In genomic region chr3:95427117-95427890, GRCm38 (mm10) we compare ENCODE assay signal across 11 mouse cellular contexts. TPM values are rescaled to one million over a fixed set of nuclear protein-coding genes. Genes with fewer than 3 reads are reported as not detected.
A peak's percentile ranks its signal among the peaks of the same experiment; 100 is the strongest.
DNase-seq lines count a peak whose midpoint lies in the region; ATAC-seq and TF ChIP-seq lines count a peak whose summit lies in the region.
"Not testable (repeated sequence)": the region's sequence is repeated elsewhere in the genome, so short reads cannot be mapped to it uniquely, and the experiment has no call there.
"Had no signal": no experiment of that assay in that cellular context is flagged by ENCODE, and none has a peak within 500 bp of the region (broad histone marks: within the 10 kb centered on the region; RNA-seq: fewer than 3 reads in every experiment).

No protein-coding gene starts in this region.

- H3K36me3 ChIP-seq in heart, embryonic 11.5 days (ENCODE audit: control insufficient read depth, insufficient read depth, low read length); hindbrain, postnatal 0 days (ENCODE audit: insufficient read depth, low read length); limb, embryonic 12.5 days; lung, postnatal 0 days (ENCODE audit: insufficient read depth, low read length); neural tube, embryonic 11.5 days (ENCODE audit: control insufficient read depth, insufficient read depth, low read length): not testable (repeated sequence)

- not testable (repeated sequence) for H3K4me1 ChIP-seq in bone marrow macrophage, adult 2 months (ENCODE audit: control insufficient read depth, insufficient read depth, low read length); heart, embryonic 11.5 days (ENCODE audit: control insufficient read depth, insufficient read depth, low read length); hindbrain, postnatal 0 days (ENCODE audit: insufficient read depth, low read length); limb, embryonic 12.5 days (replicated peaks); lung, postnatal 0 days (ENCODE audit: insufficient read depth, low read depth, low read length); neural tube, embryonic 11.5 days (ENCODE audit: control insufficient read depth, insufficient read depth, low read length)

- not testable (repeated sequence) for TF ChIP-seq POLR2A in bone marrow macrophage, adult 2 months (IDR thresholded peaks at IDR 0.05; ENCODE audit: borderline replicate concordance, low read depth, low read length)

- not testable (repeated sequence) for H3K9me3 ChIP-seq in heart, embryonic 11.5 days (replicated peaks; ENCODE audit: control insufficient read depth, low read length); hindbrain, postnatal 0 days (ENCODE audit: low read length); lung, postnatal 0 days (ENCODE audit: low read length); neural tube, embryonic 11.5 days (ENCODE audit: control insufficient read depth, low read length)
- H3K9me3 ChIP-seq in limb, embryonic 12.5 days = 0 out of 2 replicates have a peak, but pooled peaks cover 11% of the 10 kb centered on the region

- WGBS in heart, embryonic 11.5 days (ENCODE audit: insufficient replicate concordance) = 37% methylated on average over 5 of the region's 33 CpGs
- WGBS in hindbrain, postnatal 0 days = 72% methylated on average over 8 of the region's 33 CpGs
- 36% methylated on average over 11 of the region's 33 CpGs for WGBS in limb, embryonic 12.5 days
- 27% methylated on average over 5 of the region's 33 CpGs for WGBS in lung, postnatal 0 days
- 49% methylated on average over 8 of the region's 33 CpGs for WGBS in neural tube, embryonic 11.5 days

- H3K4me2 ChIP-seq in heart, embryonic 11.5 days = peak overlapping the region; percentile 64
- H3K4me2 ChIP-seq in hindbrain, postnatal 0 days (ENCODE audit: low read depth, low read length) = peak overlapping the region; percentile 47
- H3K4me2 ChIP-seq in limb, embryonic 12.5 days = peak overlapping the region; percentile 55
- H3K4me2 ChIP-seq in lung, postnatal 0 days (replicated peaks; ENCODE audit: low read depth, low read length) = peak overlapping the region; percentile 50
- H3K4me2 ChIP-seq in neural tube, embryonic 11.5 days (ENCODE audit: low read depth) = peak overlapping the region; percentile 39

- peak; percentile 77 for ATAC-seq in erythroid progenitor cell, adult 5-6 weeks (replicated peaks; ENCODE audit: low FRiP score, poor library complexity, severe bottlenecking)
- ATAC-seq in heart, embryonic 11.5 days (replicated peaks; ENCODE audit: insufficient number of reproducible peaks, low FRiP score, low TSS enrichment) = peak; percentile 49; the same call in 1 of the 2 replicates
- ATAC-seq in hindbrain, postnatal 0 days = peak; percentile 74
- peak; percentile 47; the same call in 1 of the 2 replicates for ATAC-seq in limb, embryonic 12.5 days (ENCODE audit: insufficient number of reproducible peaks, insufficient read depth, low FRiP score, low TSS enrichment, low read depth)
- ATAC-seq in lung, postnatal 0 days = peak; percentile 52
- ATAC-seq in neural tube, embryonic 11.5 days (ENCODE audit: insufficient read depth, low FRiP score, low TSS enrichment) = peak; percentile 68

- peak overlapping the region; percentile 58 for H3K4me3 ChIP-seq in bone marrow macrophage, adult 2 months (ENCODE audit: insufficient read depth, low read length)
- H3K4me3 ChIP-seq in heart, embryonic 11.5 days (ENCODE audit: low read depth, low read length) = peak overlapping the region; percentile 38
- peak overlapping the region; percentile 21 for H3K4me3 ChIP-seq in hindbrain, postnatal 0 days (ENCODE audit: low read length)
- peak overlapping the region; percentile 31 for H3K4me3 ChIP-seq in limb, embryonic 12.5 days (replicated peaks)
- peak overlapping the region; percentile 17; the same call in 1 of the 2 replicates for H3K4me3 ChIP-seq in lung, postnatal 0 days (ENCODE audit: low read depth, low read length)
- peak overlapping the region; percentile 23 for H3K4me3 ChIP-seq in neural tube, embryonic 11.5 days (ENCODE audit: low read depth, low read length)

- H3K9ac ChIP-seq in heart, embryonic 11.5 days (ENCODE audit: low read depth, low read length) = 0 out of 2 replicates have a peak overlapping the region, but pooled peaks have one; percentile 49
- not testable (repeated sequence) for H3K9ac ChIP-seq in hindbrain, postnatal 0 days (replicated peaks; ENCODE audit: low read length); lung, postnatal 0 days (replicated peaks; ENCODE audit: low read depth); neural tube, embryonic 11.5 days (ENCODE audit: low read length)
- H3K9ac ChIP-seq in limb, embryonic 12.5 days (replicated peaks) = peak overlapping the region; percentile 51; the same call in 1 of the 2 replicates

- TF ChIP-seq EP300 in lung, postnatal 0 days (IDR thresholded peaks at IDR 0.05) = not testable (repeated sequence)

- not testable (repeated sequence) for DNase-seq in hindbrain, postnatal 0 days (ENCODE audit: low spot score); lung, postnatal 0 days (ENCODE audit: low spot score); neural tube, embryonic 11.5 days (ENCODE audit: low spot score)

- H3K27me3 ChIP-seq in heart, embryonic 11.5 days (ENCODE audit: control insufficient read depth, insufficient read depth, low read length); hindbrain, postnatal 0 days (ENCODE audit: insufficient read depth, low read length); limb, embryonic 12.5 days; lung, postnatal 0 days (replicated peaks; ENCODE audit: insufficient read depth, low read length); neural tube, embryonic 11.5 days (ENCODE audit: control insufficient read depth, insufficient read depth, low read length): not testable (repeated sequence)

- not testable (repeated sequence) for TF ChIP-seq CTCF in bone marrow macrophage, adult 2 months (IDR thresholded peaks at IDR 0.05; ENCODE audit: low read depth, low read length); hindbrain, postnatal 0 days (IDR thresholded peaks at IDR 0.05; ENCODE audit: low read depth); lung, postnatal 0 days (IDR thresholded peaks at IDR 0.05)

- H3K27ac ChIP-seq in bone marrow macrophage, adult 2 months (ENCODE audit: insufficient read depth, low read depth, low read length); heart, embryonic 11.5 days (ENCODE audit: low read depth, low read length); hindbrain, postnatal 0 days; limb, embryonic 12.5 days; lung, postnatal 0 days (ENCODE audit: low read length); neural tube, embryonic 11.5 days (ENCODE audit: low read depth, low read length): not testable (repeated sequence)

RNA-seq across cellular contexts. Expression of gene Arnt, which starts 6.9 kb away (rescaled TPM):
- polyA plus RNA-seq in bone marrow macrophage, adult 2 months (2012; ENCODE audit: insufficient read depth, insufficient read length, missing spikeins) = 41.9 and 43.3 TPM in 2 replicates
- 57.7 and 75.9 TPM in 2 replicates for total RNA-seq in erythroid progenitor cell, adult 5-6 weeks (2015; ENCODE audit: low replicate concordance)
- total RNA-seq in erythroid progenitor cell, adult 5-6 weeks (2017; ENCODE audit: low replicate concordance) = 53.8 and 74.5 TPM in 2 replicates
- polyA plus RNA-seq in heart, embryonic 11.5 days (2014; fragmentation: Nextera tagmentation; extraction: Ambion mirVana) = 20.6 and 28.5 TPM in 2 replicates
- total RNA-seq in hindbrain, postnatal 0 days (2014; rRNA removed) = 16.0 and 16.7 TPM in 2 replicates
- polyA plus RNA-seq in hindbrain, postnatal 0 days (2015; fragmentation: Nextera tagmentation; extraction: Ambion mirVana) = 9.6 and 11.6 TPM in 2 replicates
- polyA plus RNA-seq in limb, embryonic 12.5 days (2016; fragmentation: Nextera tagmentation; extraction: Ambion mirVana) = 49.4 and 56.6 TPM in 2 replicates
- 22.7 and 27.0 TPM in 2 replicates for polyA plus RNA-seq in lung, postnatal 0 days (2015; fragmentation: Nextera tagmentation; extraction: Ambion mirVana)
- polyA plus RNA-seq in neural tube, embryonic 11.5 days (2014; fragmentation: Nextera tagmentation; extraction: Ambion mirVana) = 23.4 and 27.2 TPM in 2 replicates

RNA-seq across cellular contexts. Expression of gene 4930558C23Rik, which starts 24.7 kb away (rescaled TPM):
- not detected in 2 replicates for polyA plus RNA-seq in bone marrow macrophage, adult 2 months (2012; ENCODE audit: insufficient read depth, insufficient read length, missing spikeins)
- total RNA-seq in erythroid progenitor cell, adult 5-6 weeks (2015; ENCODE audit: low replicate concordance) = not detected in 2 replicates
- not detected in 2 replicates for total RNA-seq in erythroid progenitor cell, adult 5-6 weeks (2017; ENCODE audit: low replicate concordance)
- not detected in 2 replicates for polyA plus RNA-seq in heart, embryonic 11.5 days (2014; fragmentation: Nextera tagmentation; extraction: Ambion mirVana)
- total RNA-seq in hindbrain, postnatal 0 days (2014; rRNA removed) = not detected in 2 replicates
- not detected in 2 replicates for polyA plus RNA-seq in hindbrain, postnatal 0 days (2015; fragmentation: Nextera tagmentation; extraction: Ambion mirVana)
- polyA plus RNA-seq in limb, embryonic 12.5 days (2016; fragmentation: Nextera tagmentation; extraction: Ambion mirVana) = not detected in 2 replicates
- polyA plus RNA-seq in lung, postnatal 0 days (2015; fragmentation: Nextera tagmentation; extraction: Ambion mirVana) = 0.23 and 0.45 TPM in 2 replicates
- polyA plus RNA-seq in neural tube, embryonic 11.5 days (2014; fragmentation: Nextera tagmentation; extraction: Ambion mirVana) = not detected in 2 replicates
- total RNA-seq: adrenal gland, postnatal 25 days; heart, adult 8-10 months; left cerebral cortex, adult 8-10 months had no signal
- polyA plus RNA-seq: macrophage had no signal
